Mouse (Mus musculus) megakaryocyte, embryonic 14.5 days (primary cell): ENCODE measurements around the gene Dlx5.

Experiments
- FLI1 ChIP-seq: IDR thresholded peaks from 2 replicates; pipeline ENCODE4 v1.6.1; 2012; ENCODE audit warnings: low read length, inconsistent platforms, mixed read lengths
- GATA1 ChIP-seq: IDR thresholded peaks from 3 replicates; pipeline ENCODE4 v1.6.1; 2012; ENCODE audit warnings: mixed read lengths, low read length, inconsistent platforms, borderline replicate concordance

DNA sequence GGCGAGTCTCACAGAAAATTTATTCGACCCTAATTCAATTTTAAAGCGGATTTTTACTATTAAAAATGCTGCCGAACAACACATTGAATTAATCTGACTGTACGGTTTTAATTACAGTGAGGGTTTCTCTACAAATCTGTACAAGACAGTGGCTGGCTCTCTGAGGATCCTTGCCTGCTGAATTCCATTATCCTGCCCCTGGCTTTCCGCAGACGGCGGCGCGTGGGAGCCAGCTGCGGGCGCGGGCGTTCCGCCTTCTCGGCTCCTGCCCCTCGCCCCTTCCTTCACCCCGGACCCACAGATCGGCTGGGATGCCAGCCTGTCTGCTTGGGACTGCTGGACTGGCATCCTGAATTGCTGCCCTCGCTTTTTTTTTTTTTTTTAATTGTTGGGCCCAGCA lies 25.6 kb downstream of the Dlx5 start:
- TF ChIP-seq FLI1 (no peak), GATA1 (no peak)
